33 mouse cellular contexts compared by ENCODE assay signal in the genomic region with DNA sequence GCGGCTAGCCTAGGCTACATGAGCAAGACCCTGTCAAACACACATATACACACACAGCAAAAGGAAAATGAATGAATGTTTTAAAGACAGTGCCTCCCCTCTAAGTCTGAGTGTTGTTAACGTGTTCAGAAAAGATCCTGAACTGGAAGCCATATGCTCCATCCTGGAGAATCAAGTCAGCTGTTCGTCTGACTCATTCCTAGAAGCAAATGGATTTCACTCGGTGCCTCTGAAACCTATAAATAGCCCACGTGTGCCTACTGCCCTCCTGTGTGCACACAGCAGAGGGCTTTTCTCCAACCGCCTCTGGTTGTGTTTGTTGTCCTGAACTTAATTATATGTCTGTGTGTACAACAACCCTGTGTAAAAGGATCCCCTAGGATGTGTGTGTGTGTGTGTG. TPM values are rescaled to one million over a fixed set of nuclear protein-coding genes. Genes with fewer than 3 reads are reported as not detected.
DNase-seq lines count a peak whose midpoint lies in the region; ATAC-seq and TF ChIP-seq lines count a peak whose summit lies in the region.
"Had no signal": no experiment of that assay in that cellular context is flagged by ENCODE, and none has a peak within 500 bp of the region (broad histone marks: within the 10 kb centered on the region; RNA-seq: fewer than 3 reads in every experiment).

No protein-coding gene starts in this region.

- H3K27me3 ChIP-seq in heart, embryonic 15.5 days = no peaks in the 10 kb centered on the region
- H3K27me3 ChIP-seq in heart, embryonic 10.5 days (ENCODE audit: insufficient read depth, poor library complexity, severe bottlenecking) = no peaks in the 10 kb centered on the region
- no peaks in the 10 kb centered on the region for H3K27me3 ChIP-seq in hindbrain, embryonic 13.5 days
- H3K27me3 ChIP-seq: hindbrain, embryonic 12.5 days; limb, embryonic 15.5 days; neural tube, embryonic 15.5 days had no signal

- no peak overlapping the region for H3K4me2 ChIP-seq in heart, embryonic 15.5 days
- no peak overlapping the region for H3K4me2 ChIP-seq in hindbrain, embryonic 13.5 days
- H3K4me2 ChIP-seq: hindbrain, embryonic 12.5 days; limb, embryonic 15.5 days; neural tube, embryonic 15.5 days had no signal

- no peak for ATAC-seq in heart, embryonic 15.5 days (replicated peaks; ENCODE audit: insufficient number of reproducible peaks, insufficient read depth, low FRiP score, low read depth)
- no peak for ATAC-seq in hindbrain, embryonic 13.5 days (ENCODE audit: low FRiP score)
- ATAC-seq: activated CD4-positive, CD25-positive, alpha-beta regulatory T cell, adult 4 months; CD4-positive, CD25-positive, alpha-beta regulatory T cell, adult 4 months; forebrain, embryonic 14.5 days; intestine, embryonic 16.5 days had no signal

- TF ChIP-seq CTCF in left cerebral cortex, adult 2 months (IDR thresholded peaks at IDR 0.05) = no peak

- no peak for DNase-seq in heart, embryonic 10.5 days (ENCODE audit: low spot score)
- no peak for DNase-seq in left cerebral cortex, adult 2 months (ENCODE audit: extremely low spot score in 1 of 2, low spot score in 2 of 2)
- no peak for DNase-seq in left cerebral cortex, postnatal 36 days (ENCODE audit: low spot score in 2 of 2)
- DNase-seq in right cerebral cortex, postnatal 25 days = peak; percentile 20
- no peak for DNase-seq in right cerebral cortex, postnatal 10 days (ENCODE audit: low spot score in 2 of 2)
- DNase-seq in telencephalon, adult 2 months (ENCODE audit: low read depth, low spot score) = peak; percentile 79
- DNase-seq: adrenal gland, adult 2 months; adrenal gland, postnatal 36 days; cerebellum, adult 2 months; cerebellum, postnatal 25 days; heart, postnatal 36 days; kidney, adult 8-10 months; kidney, postnatal 4 days; lung, adult 2 months; lung, postnatal 10 days; midbrain, embryonic 14.5 days; thymus, adult 2 months; thymus, postnatal 36 days had no signal

- H3K4me3 ChIP-seq in heart, embryonic 15.5 days = no peak overlapping the region
- H3K4me3 ChIP-seq in heart, embryonic 10.5 days = no peak overlapping the region
- H3K4me3 ChIP-seq in left cerebral cortex, adult 2 months = no peak overlapping the region
- no peak overlapping the region for H3K4me3 ChIP-seq in hindbrain, embryonic 13.5 days
- H3K4me3 ChIP-seq: hindbrain, embryonic 12.5 days; limb, embryonic 10.5 days; limb, embryonic 15.5 days; neural tube, embryonic 15.5 days had no signal

- H3K27ac ChIP-seq in heart, embryonic 15.5 days = peak overlapping the region; percentile 37; the same call in 1 of the 2 replicates
- no peak overlapping the region for H3K27ac ChIP-seq in heart, embryonic 10.5 days
- H3K27ac ChIP-seq in left cerebral cortex, adult 2 months = peak overlapping the region; percentile 32; the same call in 1 of the 2 replicates
- no peak overlapping the region for H3K27ac ChIP-seq in hindbrain, embryonic 13.5 days
- H3K27ac ChIP-seq: hindbrain, embryonic 12.5 days; kidney, postnatal 0 days; limb, embryonic 10.5 days; limb, embryonic 15.5 days; liver, embryonic 14.5 days; macrophage; neural tube, embryonic 15.5 days; stomach, postnatal 0 days had no signal

- WGBS in heart, embryonic 15.5 days = 52% methylated on average over 6 of the region's 6 CpGs
- WGBS in heart, embryonic 10.5 days = 61% methylated on average over 6 of the region's 6 CpGs
- 85% methylated on average over 6 of the region's 6 CpGs for WGBS in hindbrain, embryonic 13.5 days

- peaks cover 25% of the 10 kb centered on the region for H3K4me1 ChIP-seq in heart, embryonic 15.5 days (replicated peaks)
- peaks cover 18% of the 10 kb centered on the region for H3K4me1 ChIP-seq in heart, embryonic 10.5 days
- 0 out of 2 replicates have a peak, but pooled peaks cover 2% of the 10 kb centered on the region for H3K4me1 ChIP-seq in hindbrain, embryonic 13.5 days (replicated peaks)
- H3K4me1 ChIP-seq: hindbrain, embryonic 12.5 days had no signal

- H3K9me3 ChIP-seq in heart, embryonic 15.5 days (replicated peaks) = no peaks in the 10 kb centered on the region
- H3K9me3 ChIP-seq in heart, embryonic 10.5 days = no peaks in the 10 kb centered on the region
- no peaks in the 10 kb centered on the region for H3K9me3 ChIP-seq in hindbrain, embryonic 13.5 days
- H3K9me3 ChIP-seq: hindbrain, embryonic 12.5 days; limb, embryonic 10.5 days; limb, embryonic 15.5 days; neural tube, embryonic 15.5 days had no signal

- H3K9ac ChIP-seq in heart, embryonic 15.5 days = no peak overlapping the region
- H3K9ac ChIP-seq in hindbrain, embryonic 13.5 days = no peak overlapping the region
- H3K9ac ChIP-seq: hindbrain, embryonic 12.5 days; limb, embryonic 15.5 days; liver, embryonic 14.5 days; neural tube, embryonic 15.5 days had no signal

- intact Hi-C loops in left cerebral cortex, adult 2 months (cut with DNase I) = loop anchor here (1.0 to 2.0 kb wide), 2 partner anchors 63 to 169 kb away; no protein-coding TSS in a partner anchor
- intact Hi-C loops in left cerebral cortex, postnatal 36 days (cut with DNase I) = loop anchor here (2.0 kb wide), 1 partner anchor 169 kb away; no protein-coding TSS in a partner anchor

- peaks cover 49% of the 10 kb centered on the region for H3K36me3 ChIP-seq in heart, embryonic 15.5 days
- H3K36me3 ChIP-seq in heart, embryonic 10.5 days = peaks cover 69% of the 10 kb centered on the region
- H3K36me3 ChIP-seq in hindbrain, embryonic 13.5 days = no peaks in the 10 kb centered on the region
- H3K36me3 ChIP-seq: neural tube, embryonic 15.5 days had no signal

RNA-seq across cellular contexts. Expression of gene Rab20, which starts 56.5 kb away (rescaled TPM):
- 36.1 and 37.2 TPM in 2 replicates for polyA plus RNA-seq in heart, embryonic 15.5 days (2015; fragmentation: Nextera tagmentation; extraction: Ambion mirVana)
- polyA plus RNA-seq in heart, embryonic 10.5 days (2016; fragmentation: Nextera tagmentation; extraction: Ambion mirVana) = 11.2 and 21.9 TPM in 2 replicates
- under 1 TPM in 1 of 2 experiments, not detected in 1; 0.25 TPM for total RNA-seq in left cerebral cortex, adult 2 months (2021)
- total RNA-seq in left cerebral cortex, postnatal 36 days (2021) = under 1 TPM in 1 of 2 experiments, not detected in 1; 0.30 TPM
- polyA plus RNA-seq in hindbrain, embryonic 13.5 days (2015; fragmentation: Nextera tagmentation; extraction: Ambion mirVana) = 1.1 and 1.8 TPM in 2 replicates
- total RNA-seq: megakaryocyte-erythroid progenitor cell, adult 5-6 weeks had no signal

Comparison
In these comparisons a context has a peak if more than half of its experiments do, and no peak if none do; other contexts are left out.
1. H3K27ac ChIP-seq: peak in heart, embryonic 15.5 days (single experiment) and left cerebral cortex, adult 2 months (single experiment); none in heart, embryonic 10.5 days (single experiment) and hindbrain, embryonic 13.5 days (single experiment).
2. DNase-seq: peak in right cerebral cortex, postnatal 25 days (single experiment) and telencephalon, adult 2 months (single experiment); none in heart, embryonic 10.5 days (single experiment), left cerebral cortex, adult 2 months (0 of 2), left cerebral cortex, postnatal 36 days (0 of 2) and right cerebral cortex, postnatal 10 days (0 of 2).